Mouse (Mus musculus) ES-Bruce4 (cell line): ENCODE data around the gene Apc2. TPM values are rescaled to one million over a fixed set of nuclear protein-coding genes. Genes with fewer than 3 reads are reported as not detected.

ENCODE experiments used
- H3K27ac ChIP-seq: 2 replicates; pipeline ENCODE4 v1.5.1; 2012; ENCODE audit warnings: low read length, inconsistent platforms; ENCODE audit not compliant: insufficient read depth
- H3K27me3 ChIP-seq: 2 replicates; pipeline ENCODE4 v1.6.1; 2012; ENCODE audit warnings: mild to moderate bottlenecking, low read length, inconsistent platforms; ENCODE audit not compliant: control insufficient read depth, poor library complexity, insufficient read depth, severe bottlenecking
- H3K36me3 ChIP-seq: 2 replicates; pipeline ENCODE4 v1.6.1; 2012; ENCODE audit warnings: inconsistent platforms, mild to moderate bottlenecking, low read length, moderate library complexity; ENCODE audit not compliant: control insufficient read depth, poor library complexity, insufficient read depth, severe bottlenecking
- H3K4me1 ChIP-seq: one replicate; pipeline ENCODE4 v1.8.1; 2011; ENCODE audit warnings: low read length; ENCODE audit not compliant: control insufficient read depth, insufficient read depth
- H3K4me3 ChIP-seq: 2 replicates; pipeline ENCODE4 v1.5.1; 2011; ENCODE audit warnings: low read depth, mild to moderate bottlenecking, low read length
- H3K9ac ChIP-seq: 2 replicates; pipeline ENCODE4 v1.6.1; 2012; ENCODE audit warnings: low read depth, mild to moderate bottlenecking, inconsistent platforms; ENCODE audit not compliant: poor library complexity, severe bottlenecking
- H3K9me3 ChIP-seq: replicated peaks from 2 replicates; pipeline ENCODE4 v1.6.1; 2012; ENCODE audit warnings: mild to moderate bottlenecking, low read length, inconsistent platforms; ENCODE audit not compliant: control insufficient read depth, poor library complexity, insufficient read depth, severe bottlenecking
- CTCF ChIP-seq: IDR thresholded peaks from one replicate; pipeline ENCODE4 v1.8.1; 2011; ENCODE audit warnings: low read depth, low read length
- EP300 ChIP-seq: IDR thresholded peaks from 2 replicates; pipeline ENCODE4 v1.6.1; 2011; ENCODE audit warnings: low read depth, low read length; ENCODE audit not compliant: insufficient read depth
- POLR2A ChIP-seq: IDR thresholded peaks from one replicate; pipeline ENCODE4 v1.8.1; 2011; ENCODE audit warnings: low read length; ENCODE audit not compliant: insufficient read depth
- polyA plus RNA-seq: library from polyadenylated mRNA; stranded (reverse); fragments of >200 nt; gene quantifications from 2 replicates; pipeline ENCODE4 v1.2.4, GENCODE M21; 2011; ENCODE audit warnings: low read depth; ENCODE audit not compliant: missing spikeins, insufficient read depth, insufficient read length

Gene Apc2
- polyA plus RNA-seq, 1 experiment: 3.8 TPM

- Histone ChIP-seq H3K36me3 (no peaks in the 10 kb centered on the region), H3K9ac (peak overlapping the region; percentile 26; the same call in 1 of the 2 replicates), H3K27ac (no peak overlapping the region), H3K9me3 (no peaks in the 10 kb centered on the region), H3K4me3 (peak overlapping the region; percentile 8), H3K4me1 (no peaks in the 10 kb centered on the region), H3K27me3 (no peaks in the 10 kb centered on the region)
- no peak for TF ChIP-seq CTCF
- TF ChIP-seq EP300: no peak
- no peak for TF ChIP-seq POLR2A
These were observed 17.1 kb downstream of the Apc2 start for GRCm38 (mm10) chr10:80312586-80313504.

DNA sequence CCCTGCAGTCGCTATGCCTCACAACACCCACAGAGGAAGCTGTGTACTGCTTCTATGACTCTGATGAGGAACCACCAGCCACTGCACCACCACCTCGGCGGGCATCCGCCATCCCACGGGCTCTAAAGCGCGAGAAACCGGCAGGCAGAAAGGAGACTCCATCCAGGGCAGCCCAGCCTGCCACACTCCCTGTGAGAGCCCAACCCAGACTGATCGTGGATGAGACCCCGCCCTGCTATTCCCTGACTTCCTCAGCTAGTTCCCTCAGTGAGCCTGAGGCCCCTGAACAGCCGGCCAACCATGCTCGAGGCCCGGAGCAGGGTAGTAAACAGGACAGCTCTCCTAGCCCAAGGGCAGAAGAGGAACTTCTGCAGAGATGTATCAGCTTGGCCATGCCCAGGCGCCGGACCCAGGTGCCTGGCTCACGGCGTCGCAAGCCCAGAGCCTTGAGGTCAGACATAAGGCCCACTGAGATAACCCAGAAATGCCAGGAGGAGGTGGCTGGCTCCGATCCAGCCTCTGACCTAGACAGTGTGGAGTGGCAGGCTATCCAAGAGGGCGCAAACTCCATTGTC is 17.9 kb downstream of the Apc2 start:
- Histone ChIP-seq H3K9ac (peak overlapping the region; percentile 26; the same call in 1 of the 2 replicates), H3K9me3 (no peaks in the 10 kb centered on the region), H3K27me3 (no peaks in the 10 kb centered on the region), H3K36me3 (no peaks in the 10 kb centered on the region), H3K4me3 (peak overlapping the region; percentile 8), H3K4me1 (no peaks in the 10 kb centered on the region), H3K27ac (no peak overlapping the region)
- TF ChIP-seq CTCF (no peak), POLR2A (no peak), EP300 (no peak)

DNA sequence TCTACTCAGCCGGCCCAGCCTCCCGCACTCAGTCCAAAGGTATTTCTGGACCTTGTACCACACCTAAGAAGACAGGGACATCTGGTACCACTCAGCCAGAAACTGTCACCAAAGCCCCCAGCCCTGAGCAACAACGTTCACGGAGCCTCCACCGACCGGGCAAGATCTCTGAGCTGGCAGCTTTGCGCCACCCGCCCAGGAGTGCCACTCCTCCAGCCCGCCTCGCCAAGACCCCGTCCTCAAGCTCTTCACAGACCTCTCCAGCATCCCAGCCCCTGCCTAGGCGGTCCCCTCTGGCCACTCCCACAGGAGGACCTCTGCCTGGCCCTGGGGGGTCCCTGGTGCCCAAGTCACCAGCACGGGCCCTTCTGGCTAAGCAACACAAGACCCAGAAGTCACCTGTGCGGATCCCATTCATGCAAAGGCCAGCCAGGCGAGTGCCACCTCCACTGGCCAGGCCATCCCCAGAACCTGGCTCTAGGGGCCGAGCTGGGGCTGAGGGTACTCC is 18.8 kb downstream of the Apc2 start:
- TF ChIP-seq CTCF (no peak), POLR2A (no peak), EP300 (no peak)
- H3K27me3 ChIP-seq: no peaks in the 10 kb centered on the region
- H3K27ac ChIP-seq: no peak overlapping the region
- H3K9me3 ChIP-seq: no peaks in the 10 kb centered on the region
- H3K4me3 ChIP-seq: peak overlapping the region; percentile 14; the same call in 1 of the 2 replicates
- 0 out of 2 replicates have a peak overlapping the region, but pooled peaks have one; percentile 9 for H3K9ac ChIP-seq
- H3K36me3 ChIP-seq: no peaks in the 10 kb centered on the region
- H3K4me1 ChIP-seq: no peaks in the 10 kb centered on the region

GRCm38 (mm10) chr10:80315315-80315714 is 19.5 kb downstream of the Apc2 start:
- TF ChIP-seq POLR2A: no peak
- no peak for TF ChIP-seq CTCF
- Histone ChIP-seq H3K27ac (no peak overlapping the region), H3K9ac (0 out of 2 replicates have a peak overlapping the region, but pooled peaks have one; percentile 9), H3K9me3 (no peaks in the 10 kb centered on the region), H3K36me3 (no peaks in the 10 kb centered on the region), H3K4me1 (no peaks in the 10 kb centered on the region), H3K4me3 (peak overlapping the region; percentile 14), H3K27me3 (no peaks in the 10 kb centered on the region)

DNA sequence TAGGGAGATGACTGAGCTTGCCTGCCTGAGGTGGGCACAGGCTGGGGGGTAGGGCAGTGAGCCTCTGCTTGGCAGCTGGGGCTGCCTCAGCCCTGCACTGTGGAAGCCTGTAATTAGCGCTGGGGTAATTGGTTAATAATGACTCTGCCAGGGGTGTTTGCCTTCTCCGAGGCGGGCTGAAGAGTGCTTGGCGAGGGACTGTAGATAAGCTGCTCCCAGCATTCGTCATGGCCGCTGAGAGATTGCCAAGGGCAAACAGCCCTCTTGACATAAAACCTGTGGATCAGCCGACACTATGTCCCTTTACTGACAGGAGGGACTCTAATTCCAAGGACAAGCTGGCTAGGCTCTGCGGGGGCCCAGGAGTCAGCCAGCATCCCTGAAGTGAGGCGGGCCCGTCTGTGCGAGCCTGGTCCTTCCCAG is 20.6 kb downstream of the Apc2 start:
- Histone ChIP-seq H3K27ac (no peak overlapping the region), H3K27me3 (no peaks in the 10 kb centered on the region), H3K4me1 (peaks cover 1% of the 10 kb centered on the region), H3K36me3 (no peaks in the 10 kb centered on the region), H3K4me3 (no peak overlapping the region), H3K9ac (no peak overlapping the region), H3K9me3 (no peaks in the 10 kb centered on the region)
- no peak for TF ChIP-seq POLR2A
- TF ChIP-seq CTCF: no peak
- TF ChIP-seq EP300: no peak
